Mouse (Mus musculus): ENCODE results near the gene Igsf3.

DNA sequence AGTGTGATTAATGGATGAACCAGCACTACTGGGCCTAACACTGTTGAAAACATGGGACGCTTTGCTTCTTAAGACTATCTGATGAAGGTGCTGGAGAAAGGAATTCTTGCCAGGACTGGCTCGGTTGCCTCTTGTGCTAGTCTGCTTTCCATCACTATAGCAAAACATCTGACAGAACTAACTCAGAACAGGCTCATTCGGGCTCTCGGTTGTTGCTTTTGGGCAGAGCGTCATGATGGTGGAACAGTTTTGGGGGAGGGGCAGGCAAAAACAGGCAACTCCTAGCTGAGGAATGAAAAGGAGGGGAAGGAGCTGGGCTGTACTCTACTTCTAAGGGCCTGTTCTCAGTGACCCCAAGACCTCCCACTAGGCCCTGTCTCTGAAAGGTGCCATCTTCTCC lies 4.8 kb downstream of the Igsf3 start:
- TF ChIP-seq HCFC1 (IDR thresholded peaks at IDR 0.05; ENCODE audit: borderline replicate concordance, insufficient read depth, low read length) (no peak), MAFK (IDR thresholded peaks at IDR 0.05; ENCODE audit: insufficient read depth, low read depth, low read length) (no peak), CHD2 (IDR thresholded peaks at IDR 0.05; ENCODE audit: low read depth, low read length) (no peak), ZNF384 (IDR thresholded peaks at IDR 0.05; ENCODE audit: low read depth, low read length) (no peak), ZC3H11A (IDR thresholded peaks at IDR 0.05; ENCODE audit: borderline replicate concordance, low read depth, low read length) (no peak)

Measured in ES-E14 (cell line).